ENCODE assay signal across 16 mouse cellular contexts in the genomic region with DNA sequence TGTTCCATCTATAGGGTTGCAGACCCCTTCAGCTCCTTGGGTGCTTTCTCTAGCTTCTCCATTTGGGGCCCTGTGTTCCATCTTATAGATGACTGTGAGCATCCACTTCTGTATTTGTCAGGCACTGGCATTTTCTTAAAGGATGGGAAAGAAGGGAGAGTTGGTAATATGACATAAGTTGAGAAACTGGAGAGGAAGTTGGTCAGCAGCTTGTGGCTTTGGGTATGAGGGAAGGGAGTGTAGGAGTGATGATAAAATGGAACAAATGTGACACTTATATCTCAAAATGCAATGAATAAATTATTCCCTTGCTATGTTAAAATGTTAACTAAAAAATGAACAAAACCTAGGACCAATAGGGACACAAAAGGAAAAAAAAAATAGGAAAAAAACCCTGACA. TPM values are rescaled to one million over a fixed set of nuclear protein-coding genes. Genes with fewer than 3 reads are reported as not detected.
"Had no signal": no experiment of that assay in that cellular context is flagged by ENCODE, and none has a peak within 500 bp of the region (broad histone marks: within the 10 kb centered on the region; RNA-seq: fewer than 3 reads in every experiment).

No protein-coding gene starts in this region.

RNA-seq across cellular contexts. Expression of gene Olfr111, which starts 16.8 kb away (rescaled TPM):
- total RNA-seq: midbrain, postnatal 0 days had no signal
- polyA plus RNA-seq: liver, embryonic 16.5 days; lung, embryonic 14.5 days; lung, embryonic 16.5 days; midbrain, embryonic 11.5 days; midbrain, embryonic 13.5 days; midbrain, embryonic 15.5 days; midbrain, postnatal 0 days; myocyte; neural tube, embryonic 11.5 days; neural tube, embryonic 13.5 days; neural tube, embryonic 15.5 days; small intestine, adult 2 months; stomach, embryonic 14.5 days; stomach, embryonic 16.5 days had no signal

RNA-seq across cellular contexts. Expression of gene Olfr110, which starts 32.3 kb away (rescaled TPM):
- total RNA-seq: midbrain, postnatal 0 days had no signal
- polyA plus RNA-seq: liver, embryonic 16.5 days; lung, embryonic 14.5 days; lung, embryonic 16.5 days; midbrain, embryonic 11.5 days; midbrain, embryonic 13.5 days; midbrain, embryonic 15.5 days; midbrain, postnatal 0 days; myocyte; neural tube, embryonic 11.5 days; neural tube, embryonic 13.5 days; neural tube, embryonic 15.5 days; small intestine, adult 2 months; stomach, embryonic 14.5 days; stomach, embryonic 16.5 days had no signal

RNA-seq across cellular contexts. Expression of gene H2-M2, which starts 41.3 kb away (rescaled TPM):
- total RNA-seq: midbrain, postnatal 0 days had no signal
- polyA plus RNA-seq: liver, embryonic 14.5 days; liver, embryonic 16.5 days; lung, embryonic 14.5 days; lung, embryonic 16.5 days; midbrain, embryonic 11.5 days; midbrain, embryonic 13.5 days; midbrain, embryonic 15.5 days; midbrain, postnatal 0 days; myocyte; neural tube, embryonic 11.5 days; neural tube, embryonic 13.5 days; neural tube, embryonic 15.5 days; stomach, embryonic 14.5 days; stomach, embryonic 16.5 days had no signal

RNA-seq across cellular contexts. Expression of gene Olfr112, which starts 44.6 kb away (rescaled TPM):
- total RNA-seq: midbrain, postnatal 0 days had no signal
- polyA plus RNA-seq: liver, embryonic 14.5 days; liver, embryonic 16.5 days; lung, embryonic 14.5 days; lung, embryonic 16.5 days; midbrain, embryonic 11.5 days; midbrain, embryonic 13.5 days; midbrain, embryonic 15.5 days; midbrain, postnatal 0 days; myocyte; neural tube, embryonic 11.5 days; neural tube, embryonic 13.5 days; neural tube, embryonic 15.5 days; small intestine, adult 2 months; stomach, embryonic 14.5 days; stomach, embryonic 16.5 days; thymus, postnatal 0 days had no signal

RNA-seq across cellular contexts. Expression of gene Olfr113, which starts 52.9 kb away (rescaled TPM):
- total RNA-seq: midbrain, postnatal 0 days had no signal
- polyA plus RNA-seq: liver, embryonic 14.5 days; liver, embryonic 16.5 days; lung, embryonic 14.5 days; lung, embryonic 16.5 days; midbrain, embryonic 11.5 days; midbrain, embryonic 13.5 days; midbrain, embryonic 15.5 days; midbrain, postnatal 0 days; myocyte; neural tube, embryonic 11.5 days; neural tube, embryonic 13.5 days; neural tube, embryonic 15.5 days; small intestine, adult 2 months; stomach, embryonic 14.5 days; stomach, embryonic 16.5 days; thymus, postnatal 0 days had no signal
